ENCODE assay signal across 10 mouse cellular contexts in the genomic region with DNA sequence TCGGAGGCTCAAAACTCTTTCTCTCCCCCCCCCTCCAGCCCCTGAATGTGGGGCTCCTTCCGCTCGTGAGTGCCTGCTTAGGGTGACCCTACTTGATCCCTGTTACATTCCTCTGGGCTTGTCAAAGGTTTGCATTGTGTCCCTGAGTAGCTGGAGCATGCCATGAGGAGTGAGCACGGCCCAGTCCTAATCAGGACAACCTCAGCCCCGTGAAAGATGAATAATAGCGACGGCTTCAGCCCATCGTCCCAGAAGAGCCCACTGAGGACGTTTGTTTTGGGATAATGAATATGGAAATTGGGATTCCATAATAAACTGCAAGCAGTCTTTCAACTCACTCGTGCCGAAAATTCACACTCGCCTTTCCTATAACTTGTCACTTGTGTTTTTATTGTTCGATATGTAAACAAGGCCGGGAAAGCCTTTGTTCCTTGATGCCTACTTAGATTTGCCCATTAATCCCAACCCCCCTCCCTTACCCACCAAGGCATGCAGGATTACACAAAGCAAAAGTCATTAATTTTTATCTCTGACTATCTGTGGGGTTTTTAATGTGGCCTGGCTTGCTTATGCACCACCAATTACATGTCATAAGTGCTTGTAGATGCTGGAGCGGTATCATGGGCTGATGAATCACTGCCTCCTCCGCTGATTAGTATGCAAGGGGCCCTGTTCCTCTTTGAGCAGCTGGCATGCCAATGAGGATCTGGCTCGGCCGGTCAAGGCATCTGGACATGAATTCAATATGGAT.
DNase-seq lines count a peak whose midpoint lies in the region; ATAC-seq and TF ChIP-seq lines count a peak whose summit lies in the region.
"Had no signal": no experiment of that assay in that cellular context is flagged by ENCODE, and none has a peak within 500 bp of the region (broad histone marks: within the 10 kb centered on the region; RNA-seq: fewer than 3 reads in every experiment).

No protein-coding gene starts in this region.

- H3K27ac ChIP-seq in forebrain, embryonic 12.5 days = peak overlapping the region; percentile 68; the same call in 1 of the 2 replicates
- no peak overlapping the region for H3K27ac ChIP-seq in midbrain, postnatal 0 days (ENCODE audit: low read depth, low read length)
- H3K27ac ChIP-seq: liver, embryonic 14.5 days had no signal

- ATAC-seq in forebrain, embryonic 12.5 days (ENCODE audit: low FRiP score) = peak; percentile 83
- peak; percentile 44; the same call in 1 of the 2 replicates for ATAC-seq in midbrain, postnatal 0 days (ENCODE audit: low FRiP score)

- H3K36me3 ChIP-seq in forebrain, embryonic 12.5 days (replicated peaks) = no peaks in the 10 kb centered on the region
- H3K36me3 ChIP-seq in midbrain, postnatal 0 days (ENCODE audit: insufficient read depth, low read length) = no peaks in the 10 kb centered on the region

- TF ChIP-seq CTCF in midbrain, postnatal 0 days (IDR thresholded peaks at IDR 0.05) = no peak

- H3K9me3 ChIP-seq in forebrain, embryonic 12.5 days = peaks cover 21% of the 10 kb centered on the region
- peaks cover 6% of the 10 kb centered on the region; the same call in 1 of the 2 replicates for H3K9me3 ChIP-seq in midbrain, postnatal 0 days (ENCODE audit: low read length)

- H3K4me2 ChIP-seq in forebrain, embryonic 12.5 days = peak overlapping the region; percentile 17; the same call in 1 of the 2 replicates
- no peak overlapping the region for H3K4me2 ChIP-seq in midbrain, postnatal 0 days (ENCODE audit: low read depth, low read length, poor library complexity, severe bottlenecking)

- peaks cover 34% of the 10 kb centered on the region for H3K4me1 ChIP-seq in forebrain, embryonic 12.5 days
- H3K4me1 ChIP-seq in midbrain, postnatal 0 days (ENCODE audit: insufficient read depth, low read length) = no peaks in the 10 kb centered on the region

- no peak overlapping the region for H3K4me3 ChIP-seq in forebrain, embryonic 12.5 days (replicated peaks)
- no peak overlapping the region for H3K4me3 ChIP-seq in midbrain, postnatal 0 days (ENCODE audit: low read depth, low read length)
- H3K4me3 ChIP-seq: myocyte had no signal

- peaks cover 35% of the 10 kb centered on the region for H3K27me3 ChIP-seq in forebrain, embryonic 12.5 days
- no peaks in the 10 kb centered on the region for H3K27me3 ChIP-seq in midbrain, postnatal 0 days (ENCODE audit: insufficient read depth, low read length)

- WGBS in forebrain, embryonic 12.5 days = 17% methylated on average over 18 of the region's 18 CpGs
- 23% methylated on average over 18 of the region's 18 CpGs for WGBS in midbrain, postnatal 0 days

- H3K9ac ChIP-seq in forebrain, embryonic 12.5 days = no peak overlapping the region
- 0 out of 2 replicates have a peak overlapping the region, but pooled peaks have one; percentile 8 for H3K9ac ChIP-seq in midbrain, postnatal 0 days (replicated peaks; ENCODE audit: low read length, poor library complexity, severe bottlenecking)
- H3K9ac ChIP-seq: liver, embryonic 14.5 days had no signal

- peak; percentile 52 to 57 for DNase-seq in cerebellum, postnatal 10 days
- DNase-seq in cerebellum, postnatal 25 days = no peak
- peak; percentile 25 to 54 for DNase-seq in layer of hippocampus, adult 18-20 months (ENCODE audit: low spot score in 2 of 2)
- peak; percentile 68 for DNase-seq in midbrain, postnatal 0 days (ENCODE audit: low spot score)
- no peak for DNase-seq in urinary bladder, postnatal 14 days (ENCODE audit: low spot score)
- DNase-seq in adrenal gland, postnatal 36 days = no peak
- DNase-seq in adipocyte (ENCODE audit: low spot score) = no peak

Comparison
In these comparisons a context has a peak if more than half of its experiments do, and no peak if none do; other contexts are left out.
1. DNase-seq: peak in cerebellum, postnatal 10 days (2 of 2), layer of hippocampus, adult 18-20 months (2 of 2) and midbrain, postnatal 0 days (single experiment); none in cerebellum, postnatal 25 days (0 of 2), urinary bladder, postnatal 14 days (single experiment), adrenal gland, postnatal 36 days (0 of 2) and adipocyte (single experiment).